Mouse (Mus musculus) midbrain, embryonic 11.5 days (tissue): ENCODE measurements at regions not wholly inside any gene's neighbourhood (a gene's known extent, or its start where the extent isn't known, plus 50 kb on each side); places are given as distances from the start of the nearest gene placed in this dataset.

Experiments used
- ATAC-seq: fragments of 200-750 bp; cut with Nextera tagmentation; 2 replicates; pipeline ENCODE4 v1.8.0; 2017; ENCODE audit warnings: moderate TSS enrichment, moderate library complexity; ENCODE audit not compliant: low FRiP score
- DNase-seq: peaks from one replicate; pipeline ENCODE4 v3.0.0; 2015; ENCODE audit warnings: low spot score; ENCODE audit errors: missing footprints
- H3K27ac ChIP-seq: fragments of 300-500 bp; sonication (generic); 2 replicates; pipeline ENCODE4 v1.5.1; 2014; ENCODE audit warnings: low read depth, low read length
- H3K27me3 ChIP-seq: fragments of 300-500 bp; sonication (generic); 2 replicates; pipeline ENCODE4 v1.6.1; 2014; ENCODE audit warnings: mild to moderate bottlenecking, low read length, moderate library complexity, mixed read lengths; ENCODE audit not compliant: control insufficient read depth, insufficient read depth
- H3K36me3 ChIP-seq: fragments of 300-500 bp; sonication (generic); 2 replicates; pipeline ENCODE4 v1.6.1; 2014; ENCODE audit warnings: mild to moderate bottlenecking, low read length, moderate library complexity, mixed read lengths; ENCODE audit not compliant: control insufficient read depth, insufficient read depth
- H3K4me1 ChIP-seq: fragments of 300-500 bp; sonication (generic); 2 replicates; pipeline ENCODE4 v1.6.1; 2014; ENCODE audit warnings: low read length; ENCODE audit not compliant: control insufficient read depth, insufficient read depth
- H3K4me2 ChIP-seq: fragments of 300-500 bp; sonication (generic); 2 replicates; pipeline ENCODE4 v1.6.1; 2014; ENCODE audit warnings: mild to moderate bottlenecking, moderate library complexity
- H3K4me3 ChIP-seq: fragments of 300-500 bp; sonication (generic); 2 replicates; pipeline ENCODE4 v1.5.1; 2014; ENCODE audit warnings: low read depth, low read length
- H3K9ac ChIP-seq: fragments of 300-500 bp; sonication (generic); 2 replicates; pipeline ENCODE4 v1.6.1; 2014; ENCODE audit warnings: low read length
- H3K9me3 ChIP-seq: fragments of 300-500 bp; sonication (generic); 2 replicates; pipeline ENCODE4 v1.6.1; 2016; ENCODE audit warnings: low read length; ENCODE audit not compliant: control insufficient read depth
- WGBS: fragments of 180-500 bp; shearing (Covaris S2); extraction: QIAGEN DNeasy Blood & Tissue Kit; methylation state at CpG from one replicate; pipeline ENCODE4 v1.1.7; 2014; 5-methylcytosine and 5-hydroxymethylcytosine counted together

GRCm38 (mm10) chr9:24833766-24834165 is 59.7 kb upstream of the Tbx20 start:
- Histone ChIP-seq H3K36me3 (no peaks in the 10 kb centered on the region), H3K4me3 (no peak overlapping the region), H3K9ac (no peak overlapping the region), H3K4me2 (no peak overlapping the region), H3K27me3 (no peaks in the 10 kb centered on the region), H3K27ac (no peak overlapping the region), H3K9me3 (no peaks in the 10 kb centered on the region), H3K4me1 (0 out of 2 replicates have a peak, but pooled peaks cover 2% of the 10 kb centered on the region)
- no peak for ATAC-seq
- no peak for DNase-seq
- WGBS, result 47% methylated on average over 7 of the region's 7 CpGs

GRCm38 (mm10) chr9:24848210-24848609 is 74.1 kb upstream of the Tbx20 start:
- Histone ChIP-seq H3K27ac (no peak overlapping the region), H3K36me3 (no peaks in the 10 kb centered on the region), H3K9ac (no peak overlapping the region), H3K4me2 (no peak overlapping the region), H3K9me3 (no peaks in the 10 kb centered on the region), H3K27me3 (no peaks in the 10 kb centered on the region), H3K4me1 (no peaks in the 10 kb centered on the region), H3K4me3 (no peak overlapping the region)
- 91% methylated on average over 7 of the region's 7 CpGs for WGBS
- DNase-seq (no peak), ATAC-seq (no peak)

- H3K36me3 ChIP-seq, result no peaks in the 10 kb centered on the region
- WGBS, result 84% methylated on average over 2 of the region's 2 CpGs
- H3K9me3 ChIP-seq, result no peaks in the 10 kb centered on the region
These were observed 85.4 kb upstream of the Tbx20 start for GRCm38 (mm10) chr9:24859459-24859858.

DNA sequence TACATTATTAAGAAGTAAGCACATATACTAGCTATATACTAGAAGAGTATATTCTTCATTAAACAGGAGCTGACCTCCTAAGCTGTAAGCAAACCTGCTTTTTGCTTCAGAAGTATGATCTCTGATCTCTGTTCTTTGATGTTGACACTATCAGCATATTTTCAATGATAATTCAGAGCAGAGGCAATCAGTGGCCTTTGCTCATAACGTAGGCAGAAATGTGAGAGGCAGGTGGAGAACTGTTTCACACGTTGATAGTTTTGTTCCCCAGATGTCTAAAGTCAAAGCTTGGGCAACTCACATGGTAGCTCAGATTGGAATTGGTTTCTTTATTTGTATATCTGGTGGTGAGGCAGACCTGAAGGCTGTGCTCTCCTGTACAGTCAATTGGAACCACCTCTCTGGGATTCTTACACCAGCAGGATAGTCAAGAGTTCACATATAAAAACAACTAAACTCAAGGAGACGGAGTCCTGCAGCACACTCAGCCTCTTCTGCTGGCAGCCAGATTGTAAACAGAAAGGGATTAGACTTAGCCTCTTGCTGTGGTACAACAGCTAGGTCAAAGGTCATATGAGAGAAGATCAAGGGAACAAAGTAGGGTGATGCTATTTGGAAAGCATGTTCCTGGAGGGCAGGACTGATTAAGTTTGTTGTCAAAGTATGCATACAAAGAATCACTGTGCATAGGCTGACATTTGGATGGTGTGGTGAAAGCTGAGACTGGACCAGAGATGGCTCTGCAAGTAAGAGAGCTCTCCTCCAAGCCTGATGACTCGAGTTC is 92.5 kb upstream of the Tbx20 start:
- DNase-seq, result no peak
- no peak for ATAC-seq
- Histone ChIP-seq H3K9me3 (no peaks in the 10 kb centered on the region), H3K9ac (no peak overlapping the region), H3K4me2 (no peak overlapping the region), H3K27me3 (no peaks in the 10 kb centered on the region), H3K4me1 (no peaks in the 10 kb centered on the region), H3K27ac (no peak overlapping the region), H3K36me3 (no peaks in the 10 kb centered on the region), H3K4me3 (no peak overlapping the region)
- 41% methylated on average over 4 of the region's 4 CpGs for WGBS

More at GRCm38 (mm10) chr9:24859459-24859858, 85.4 kb upstream of the Tbx20 start:
- DNase-seq (no peak), ATAC-seq (no peak)
- Histone ChIP-seq H3K4me1 (no peaks in the 10 kb centered on the region), H3K4me2 (no peak overlapping the region), H3K9ac (no peak overlapping the region), H3K27me3 (no peaks in the 10 kb centered on the region), H3K4me3 (no peak overlapping the region), H3K27ac (no peak overlapping the region)

DNA sequence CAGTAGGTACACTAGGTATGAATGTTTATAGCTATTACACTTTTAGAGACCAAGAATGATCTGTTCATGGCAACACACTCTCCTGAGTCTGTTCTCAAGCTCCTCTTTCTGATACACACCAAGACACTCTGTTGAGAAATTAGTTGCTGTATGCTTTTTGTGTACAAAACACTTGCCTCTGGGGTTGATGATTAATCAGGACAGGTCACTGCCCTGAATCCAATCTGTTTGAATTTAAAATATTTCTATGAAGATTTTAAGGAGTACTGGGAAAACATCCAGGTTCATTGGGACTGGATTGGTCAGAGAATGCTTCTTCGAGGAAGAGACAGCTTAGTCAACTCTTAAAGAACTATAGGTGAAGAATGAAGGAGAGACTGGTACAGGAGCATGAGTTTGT is 94.6 kb upstream of the Tbx20 start:
- Histone ChIP-seq H3K4me3 (no peak overlapping the region), H3K4me2 (no peak overlapping the region), H3K9me3 (no peaks in the 10 kb centered on the region), H3K27me3 (no peaks in the 10 kb centered on the region), H3K4me1 (no peaks in the 10 kb centered on the region), H3K9ac (no peak overlapping the region), H3K36me3 (no peaks in the 10 kb centered on the region), H3K27ac (no peak overlapping the region)
- 100% methylated on average over 1 of the region's 1 CpGs for WGBS
- DNase-seq, result no peak
- ATAC-seq, result no peak

DNA sequence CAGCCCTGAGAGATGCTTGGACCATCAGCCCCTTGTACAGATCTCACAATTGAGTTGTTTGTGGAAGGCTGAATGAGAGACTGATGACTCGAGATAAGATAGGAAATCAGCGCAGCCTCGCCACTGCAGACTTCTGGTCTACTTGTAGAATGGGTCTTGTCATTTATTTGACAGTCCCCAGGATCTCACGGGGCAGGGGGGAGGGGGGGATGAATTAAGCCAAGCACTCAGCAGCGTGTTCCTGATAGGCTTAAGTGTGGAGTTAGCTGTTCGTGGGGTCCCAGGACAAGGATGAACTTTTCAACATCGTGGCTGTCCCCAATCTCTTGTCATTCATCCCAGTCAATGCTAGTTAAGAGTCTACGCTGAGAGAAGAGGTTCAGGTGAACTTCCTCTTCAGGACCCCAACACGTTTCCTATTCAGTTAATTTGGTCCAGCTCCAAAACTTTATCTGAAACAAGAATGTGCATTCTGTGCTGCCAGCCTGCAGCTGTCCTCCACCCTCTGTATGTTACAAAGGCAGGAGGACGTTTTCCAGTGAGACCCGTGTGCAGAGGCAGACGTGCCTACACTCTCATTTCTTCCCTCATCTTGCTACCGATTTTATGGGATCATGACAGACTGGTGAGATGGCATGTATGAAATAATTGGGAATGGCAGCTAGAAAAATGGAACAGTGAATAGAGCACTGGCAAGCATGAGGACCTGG is 100.5 kb upstream of the Tbx20 start:
- Histone ChIP-seq H3K4me1 (peaks cover 7% of the 10 kb centered on the region), H3K9me3 (no peaks in the 10 kb centered on the region), H3K4me3 (no peak overlapping the region), H3K36me3 (no peaks in the 10 kb centered on the region), H3K27ac (no peak overlapping the region), H3K4me2 (no peak overlapping the region), H3K27me3 (no peaks in the 10 kb centered on the region; the same call in 1 of the 2 replicates), H3K9ac (no peak overlapping the region)
- DNase-seq (no peak), ATAC-seq (no peak)
- WGBS, result 82% methylated on average over 13 of the region's 13 CpGs

- Histone ChIP-seq H3K27ac (no peak overlapping the region), H3K4me3 (no peak overlapping the region), H3K27me3 (no peaks in the 10 kb centered on the region; the same call in 1 of the 2 replicates), H3K4me1 (peaks cover 7% of the 10 kb centered on the region), H3K4me2 (no peak overlapping the region), H3K36me3 (no peaks in the 10 kb centered on the region), H3K9me3 (no peaks in the 10 kb centered on the region), H3K9ac (no peak overlapping the region)
- DNase-seq, result no peak
- ATAC-seq, result peak; percentile 85
- 27% methylated on average over 8 of the region's 8 CpGs for WGBS
These were observed 104.5 kb upstream of the Tbx20 start for GRCm38 (mm10) chr9:24878384-24879174.

- 66% methylated on average over 1 of the region's 1 CpGs for WGBS
- Histone ChIP-seq H3K9ac (no peak overlapping the region), H3K9me3 (no peaks in the 10 kb centered on the region), H3K4me1 (peaks cover 7% of the 10 kb centered on the region), H3K27ac (no peak overlapping the region), H3K36me3 (no peaks in the 10 kb centered on the region), H3K27me3 (no peaks in the 10 kb centered on the region; the same call in 1 of the 2 replicates), H3K4me2 (no peak overlapping the region), H3K4me3 (no peak overlapping the region)
- DNase-seq (no peak), ATAC-seq (no peak)
These were observed 105.6 kb upstream of the Tbx20 start for GRCm38 (mm10) chr9:24879662-24880061.

- H3K9ac ChIP-seq, result no peak overlapping the region
- H3K27me3 ChIP-seq, result no peaks in the 10 kb centered on the region
- ATAC-seq, result no peak
- H3K36me3 ChIP-seq, result no peaks in the 10 kb centered on the region
- H3K27ac ChIP-seq, result no peak overlapping the region
- no peak overlapping the region for H3K4me3 ChIP-seq
- H3K4me2 ChIP-seq, result no peak overlapping the region
- DNase-seq, result peak; percentile 12
- H3K9me3 ChIP-seq, result no peaks in the 10 kb centered on the region
- peaks cover under 1% of the 10 kb centered on the region for H3K4me1 ChIP-seq
- WGBS, result 57% methylated on average over 3 of the region's 3 CpGs
These were observed 109.9 kb upstream of the Tbx20 start for GRCm38 (mm10) chr9:24884011-24884410.
